Mouse (Mus musculus) right cerebral cortex, adult 2 months (tissue): ENCODE data around the gene Snrpa.

Experiments
- DNase-seq, 2 experiments: peaks; one replicate each; pipeline ENCODE4 v3.0.0; 2021 to 2022; ENCODE audit warnings: low spot score in 2 of 2

The Snrpa gene

DNA sequence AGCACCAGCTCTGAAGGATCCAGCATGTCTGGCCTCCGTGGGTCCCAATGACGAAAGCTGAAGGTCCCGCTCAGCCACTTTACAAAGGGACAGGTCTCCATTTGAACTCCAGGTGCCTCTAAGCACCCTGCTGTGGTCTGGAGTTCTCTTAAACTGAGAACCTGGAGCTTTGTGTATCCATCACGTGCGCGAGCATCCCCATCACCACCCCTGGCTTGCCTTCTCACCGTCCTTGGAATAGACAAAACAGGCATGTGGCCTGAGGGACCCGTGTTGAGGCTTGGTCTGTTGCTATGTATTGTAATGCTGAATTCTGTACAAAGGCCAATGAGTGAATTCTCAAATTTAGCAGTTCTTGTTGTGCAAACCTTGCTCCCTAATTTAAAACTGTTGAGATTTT is 2.7 kb upstream of the Snrpa start:
- no peak for DNase-seq

- DNase-seq: no peak
Observed at GRCm38 (mm10) chr7:27198355-27198754, 2.3 kb upstream of the Snrpa start.

- no peak for DNase-seq
Observed at GRCm38 (mm10) chr7:27197634-27198033, 1.6 kb upstream of the Snrpa start.

DNA sequence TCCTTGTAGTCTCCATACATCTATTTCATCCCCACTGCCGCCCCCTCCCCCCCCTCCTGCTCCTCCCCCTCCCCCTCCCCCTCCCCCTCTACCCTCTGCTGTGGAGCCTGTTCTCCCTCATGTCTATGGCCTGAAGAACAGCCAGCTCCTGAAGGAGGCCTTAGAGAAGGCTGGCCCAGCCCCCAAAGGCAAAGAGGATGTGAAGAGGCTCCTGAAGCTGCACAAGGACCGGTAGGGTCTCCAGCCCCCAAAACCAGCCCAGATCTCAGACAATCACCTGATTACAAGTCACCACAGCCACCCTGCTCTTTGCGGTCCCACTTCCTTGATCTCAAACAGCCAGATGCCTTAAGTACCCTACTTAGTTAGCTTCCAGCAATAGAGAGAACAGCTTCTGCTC is 1.1 kb upstream of the Snrpa start:
- no peak for DNase-seq

GRCm38 (mm10) chr7:27193731-27194130 is 2.3 kb downstream of the Snrpa start:
- no peak for DNase-seq

- no peak for DNase-seq
Observed at GRCm38 (mm10) chr7:27192434-27192833, 3.6 kb downstream of the Snrpa start.

DNA sequence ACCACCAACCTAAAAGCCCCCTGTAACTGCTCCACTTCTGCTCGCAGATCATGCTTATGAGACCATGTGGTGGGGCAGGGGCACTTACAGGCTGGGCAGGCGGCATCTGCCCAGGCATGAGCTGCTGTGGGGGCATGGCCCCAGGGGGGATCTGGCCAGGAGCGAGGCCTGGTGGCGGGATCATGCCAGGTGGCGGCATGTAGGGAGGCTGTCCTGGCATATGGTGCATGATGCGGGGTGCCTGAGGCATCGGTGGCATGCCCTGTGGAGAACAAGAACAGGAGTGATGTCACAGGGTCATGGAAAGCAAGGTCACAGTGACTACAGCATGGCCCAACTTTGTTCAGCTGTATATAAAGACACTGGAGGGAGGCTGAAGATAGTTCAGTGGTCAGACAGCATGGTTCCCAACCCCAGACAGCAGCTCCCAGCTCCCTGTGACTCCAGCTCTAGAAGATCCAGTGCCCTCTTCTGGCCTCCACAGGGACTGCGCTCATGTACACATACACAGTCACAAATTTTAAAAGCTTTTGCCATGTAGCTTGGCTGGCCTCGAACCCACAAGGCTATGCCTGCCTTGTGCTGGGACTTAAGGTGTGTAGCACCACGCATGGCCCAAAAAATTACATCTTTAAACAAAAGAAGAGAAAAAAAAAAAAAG is 6.7 kb downstream of the Snrpa start:
- no peak for DNase-seq

- DNase-seq: no peak
Observed at GRCm38 (mm10) chr7:27185986-27186385, 10.1 kb downstream of the Snrpa start.

DNA sequence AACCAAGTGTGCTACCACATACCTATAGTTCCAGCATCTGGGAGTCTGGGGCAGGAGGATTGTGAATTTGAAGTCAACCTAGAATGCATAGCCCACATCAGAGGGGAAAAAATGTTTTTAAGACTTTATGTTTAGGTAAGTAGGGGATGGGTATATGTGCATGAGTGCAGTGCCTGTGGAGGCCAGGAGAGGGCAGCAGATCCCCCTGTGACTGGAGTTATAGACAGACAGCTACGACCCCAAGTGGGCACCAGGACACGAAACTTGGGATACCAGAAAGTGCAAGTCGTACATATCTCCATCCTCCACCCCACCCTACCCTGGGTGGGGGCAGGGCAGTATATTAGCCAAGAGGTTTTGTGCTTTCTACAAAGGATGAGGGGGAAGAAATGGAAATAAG is 11.1 kb downstream of the Snrpa start:
- DNase-seq: no peak

DNA sequence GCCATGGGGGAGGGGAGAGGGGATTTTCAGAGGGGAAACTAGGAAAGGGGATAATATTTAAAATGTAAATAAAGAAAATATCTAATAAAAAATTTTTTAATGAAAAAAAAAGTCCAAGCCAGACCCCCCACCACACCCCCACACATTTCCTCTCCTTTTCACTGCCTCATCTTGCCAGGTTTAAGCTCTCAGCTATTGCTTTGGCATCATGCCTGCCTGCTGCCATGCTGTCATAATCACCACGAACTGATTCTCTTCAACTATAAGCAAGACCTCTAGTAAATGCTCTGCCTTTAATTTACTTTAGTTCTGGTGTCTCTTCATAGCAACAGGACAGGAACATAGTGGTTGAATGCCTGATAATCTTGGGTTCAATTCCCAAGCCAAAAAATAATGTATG is 13.6 kb downstream of the Snrpa start:
- no peak for DNase-seq

- DNase-seq: no peak
Observed at GRCm38 (mm10) chr7:27180837-27181695, 15.0 kb downstream of the Snrpa start, which contains the start of the genes Gm21983 and Mia. TSS of gene Gm21983 (minus strand) at chr7:27181086. TSS of gene Mia (minus strand) at chr7:27181157.

DNA sequence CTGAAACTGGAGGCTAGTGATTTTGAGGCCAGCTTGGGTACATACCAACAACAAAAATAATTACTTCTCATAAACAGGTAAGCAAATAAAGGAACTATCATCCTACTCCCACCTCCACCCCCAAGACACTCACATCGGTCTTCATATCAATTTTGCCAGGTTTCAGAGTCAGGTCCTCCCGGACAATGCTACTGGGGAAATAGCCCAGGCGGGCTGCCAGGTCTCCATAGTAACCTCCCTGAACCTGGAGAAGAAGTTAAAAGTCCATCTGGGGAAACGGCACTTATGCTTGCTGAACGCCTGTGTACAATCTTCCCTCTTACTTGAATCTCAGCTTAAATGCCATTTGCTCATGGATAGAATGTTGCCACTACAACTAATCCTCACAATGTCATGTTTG is 16.0 kb downstream of the Snrpa start:
- no peak for DNase-seq

- no peak for DNase-seq
Observed at GRCm38 (mm10) chr7:27179217-27179918, 16.7 kb downstream of the Snrpa start.

- peak; percentile 99 to 100 for DNase-seq
Observed at GRCm38 (mm10) chr7:27178324-27179216, 17.5 kb downstream of the Snrpa start, which contains the start of gene Rab4b. TSS of gene Rab4b (minus strand) at chr7:27178896.

DNA sequence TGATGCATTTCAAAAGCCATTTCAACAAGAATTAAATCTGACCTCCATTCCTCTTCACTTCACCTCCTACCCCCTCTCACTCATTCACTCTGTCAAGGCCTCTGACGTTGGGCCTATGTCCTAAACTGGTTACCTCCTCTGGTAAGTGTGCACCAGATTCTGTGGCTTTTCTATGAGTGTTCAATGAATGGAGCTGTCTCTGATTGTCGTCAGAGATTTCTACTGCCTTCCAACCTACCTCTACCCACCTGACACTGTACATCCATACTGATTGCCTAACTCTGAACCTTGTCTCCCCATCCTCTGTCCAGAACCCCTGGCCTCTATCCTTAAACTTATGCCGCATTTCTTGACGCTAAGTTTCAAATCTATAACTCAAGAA is 18.1 kb downstream of the Snrpa start:
- DNase-seq: no peak

DNA sequence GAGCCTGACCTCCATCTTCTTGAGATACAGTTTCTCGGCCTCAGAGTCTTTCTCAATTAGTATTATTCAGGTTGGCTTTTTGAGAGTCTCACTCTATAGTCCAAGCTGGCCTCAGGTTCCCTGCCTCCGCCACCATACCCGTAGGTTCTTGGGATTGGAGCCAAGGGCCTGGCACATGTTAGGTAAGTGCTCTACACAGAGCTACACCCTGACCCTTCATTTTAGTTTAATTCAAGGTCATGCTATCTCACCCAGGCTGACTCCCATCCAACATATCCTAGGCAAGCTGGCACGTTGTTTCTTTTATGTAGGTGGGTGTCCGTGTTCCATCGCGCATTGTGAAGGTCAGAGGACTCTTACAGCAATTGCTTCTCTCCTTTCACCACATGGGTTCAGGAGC is 21.2 kb downstream of the Snrpa start:
- no peak for DNase-seq

DNA sequence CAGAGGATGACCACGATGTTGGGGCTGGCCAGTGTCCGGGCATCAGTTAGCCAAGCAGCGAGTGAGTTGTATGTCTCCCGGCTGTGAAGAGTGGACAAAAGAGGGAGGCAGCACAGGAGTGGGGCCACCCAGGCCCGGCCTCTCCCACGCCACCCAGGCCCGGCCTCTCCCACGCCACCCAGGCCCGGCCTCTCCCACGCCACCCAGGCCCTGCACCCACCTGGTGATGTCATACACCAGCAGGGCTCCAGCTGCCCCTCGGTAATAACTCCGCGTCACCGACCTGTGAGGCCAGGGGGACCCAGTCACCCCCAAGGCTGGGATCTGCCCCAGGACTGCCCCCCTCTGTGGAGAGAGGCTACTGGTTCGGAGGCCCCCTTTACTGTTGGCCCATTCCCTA is 21.6 kb downstream of the Snrpa start:
- no peak for DNase-seq

- DNase-seq: no peak
Observed at GRCm38 (mm10) chr7:27170981-27171380, 25.1 kb downstream of the Snrpa start.

DNA sequence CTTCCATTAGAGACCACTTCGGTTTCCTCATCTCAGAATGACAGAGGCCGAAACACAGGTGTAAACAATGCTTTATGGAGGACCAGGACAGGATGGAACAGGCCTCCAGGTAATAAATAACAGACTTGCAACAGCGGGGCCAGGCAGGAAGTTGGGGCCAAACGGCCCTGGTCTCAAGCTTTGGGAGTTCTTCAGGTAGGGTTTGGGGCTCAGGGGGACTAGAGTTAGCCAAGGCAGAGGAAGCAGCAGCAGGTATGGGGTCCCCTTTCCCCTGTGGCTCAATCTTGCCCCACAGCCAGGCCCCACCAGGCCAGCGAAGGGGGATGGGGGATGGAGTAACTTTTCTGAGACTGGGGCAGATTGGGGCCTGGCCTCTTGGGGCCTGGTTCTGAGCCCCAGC is 27.7 kb downstream of the Snrpa start:
- no peak for DNase-seq

DNA sequence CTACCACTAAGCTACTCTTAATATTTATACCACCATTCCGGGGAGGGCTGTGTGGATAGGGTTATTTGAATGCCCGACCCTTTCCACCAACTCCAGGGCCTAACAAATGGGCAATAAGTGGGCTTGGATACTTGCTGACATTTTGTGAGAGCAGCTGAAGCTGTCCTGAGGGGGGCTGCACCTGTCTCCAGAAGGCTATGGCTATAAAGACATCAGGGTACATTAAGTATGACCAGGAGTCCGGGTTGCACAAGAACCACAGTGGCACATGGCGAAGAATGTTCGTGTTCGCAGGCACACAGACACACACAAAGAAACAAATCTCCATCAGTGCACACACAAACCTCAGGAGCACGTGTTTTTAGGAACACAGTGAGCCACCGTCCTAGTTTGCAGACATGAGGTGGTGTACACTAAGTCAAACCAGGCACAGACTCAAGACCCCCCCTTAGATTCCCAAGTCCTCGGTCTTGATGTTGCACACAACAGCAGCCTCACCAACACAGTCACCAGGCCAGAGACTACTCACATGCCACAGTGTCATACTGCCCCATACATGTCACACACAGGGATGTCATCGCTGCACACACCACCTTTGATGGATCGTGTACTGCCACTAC is 28.5 kb downstream of the Snrpa start:
- no peak for DNase-seq
